8 mouse cellular contexts compared by ENCODE assay signal in the genomic region with DNA sequence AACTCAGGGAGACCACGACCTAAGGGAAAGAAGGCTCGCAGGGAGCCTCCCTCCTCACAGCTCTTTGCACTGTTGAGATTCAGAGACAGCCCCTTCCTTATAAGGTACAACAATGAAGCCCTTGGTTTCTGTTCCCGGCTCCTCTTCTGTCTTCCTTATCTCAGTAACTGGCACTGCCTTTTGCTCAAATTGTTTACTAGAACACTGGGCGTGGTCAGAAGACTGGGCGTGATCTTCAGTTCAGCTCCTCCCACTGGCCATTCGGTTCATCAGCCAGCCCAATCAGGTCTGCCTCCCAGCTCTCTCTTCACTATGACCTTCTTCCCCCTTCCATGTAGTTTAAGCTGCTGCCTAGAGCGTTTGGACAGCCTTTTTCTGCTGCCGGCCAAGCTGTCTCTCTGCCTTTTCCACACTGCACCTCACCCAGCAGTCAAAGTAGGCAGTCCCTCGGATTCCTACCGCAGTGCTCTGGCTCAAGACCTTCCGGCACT. TPM values are rescaled to one million over a fixed set of nuclear protein-coding genes. Genes with fewer than 3 reads are reported as not detected.
DNase-seq lines count a peak whose midpoint lies in the region; ATAC-seq and TF ChIP-seq lines count a peak whose summit lies in the region.

No protein-coding gene starts in this region.

- intact Hi-C loops in gastrocnemius, postnatal 36 days (cut with DNase I): loop anchor here (5.0 kb wide), 1 partner anchor 35 kb away; a partner anchor contains a TSS

- peak overlapping the region; percentile 30 for H3K27ac ChIP-seq in intestine, embryonic 14.5 days (ENCODE audit: low read depth)
- H3K27ac ChIP-seq in liver, postnatal 0 days (ENCODE audit: low read depth): peak overlapping the region; percentile 94
- no peak overlapping the region for H3K27ac ChIP-seq in neural tube, embryonic 11.5 days (ENCODE audit: low read depth, low read length)

- no peaks in the 10 kb centered on the region for H3K27me3 ChIP-seq in intestine, embryonic 14.5 days (replicated peaks; ENCODE audit: control insufficient read depth, insufficient read depth, low read length)
- H3K27me3 ChIP-seq in liver, postnatal 0 days (ENCODE audit: insufficient read depth, low read length): no peaks in the 10 kb centered on the region
- no peaks in the 10 kb centered on the region for H3K27me3 ChIP-seq in neural tube, embryonic 11.5 days (ENCODE audit: control insufficient read depth, insufficient read depth, low read length)

- peaks cover 11% of the 10 kb centered on the region for H3K4me1 ChIP-seq in intestine, embryonic 14.5 days (replicated peaks; ENCODE audit: control insufficient read depth, insufficient read depth, low read length)
- H3K4me1 ChIP-seq in liver, postnatal 0 days (ENCODE audit: insufficient read depth): peaks cover 31% of the 10 kb centered on the region
- H3K4me1 ChIP-seq in neural tube, embryonic 11.5 days (ENCODE audit: control insufficient read depth, insufficient read depth, low read length): peaks cover 4% of the 10 kb centered on the region; the same call in 1 of the 2 replicates

- peak; percentile 67 for TF ChIP-seq EP300 in liver, postnatal 0 days (IDR thresholded peaks at IDR 0.05; ENCODE audit: low read depth)

- H3K4me3 ChIP-seq in intestine, embryonic 14.5 days (ENCODE audit: low read depth, low read length): peak overlapping the region; percentile 6; the same call in 1 of the 2 replicates
- H3K4me3 ChIP-seq in liver, postnatal 0 days (ENCODE audit: low read depth, low read length): peak overlapping the region; percentile 59
- H3K4me3 ChIP-seq in neural tube, embryonic 11.5 days (ENCODE audit: low read depth, low read length): peak overlapping the region; percentile 16; the same call in 1 of the 2 replicates

- no peaks in the 10 kb centered on the region for H3K36me3 ChIP-seq in intestine, embryonic 14.5 days (ENCODE audit: control insufficient read depth, insufficient read depth, low read length)
- no peaks in the 10 kb centered on the region for H3K36me3 ChIP-seq in liver, postnatal 0 days (replicated peaks; ENCODE audit: insufficient read depth, low read length)
- H3K36me3 ChIP-seq in neural tube, embryonic 11.5 days (ENCODE audit: control insufficient read depth, insufficient read depth, low read length): no peaks in the 10 kb centered on the region

- peak overlapping the region; percentile 16 for H3K4me2 ChIP-seq in intestine, embryonic 14.5 days (ENCODE audit: low read length)
- H3K4me2 ChIP-seq in liver, postnatal 0 days (ENCODE audit: low read depth, low read length): peak overlapping the region; percentile 67
- H3K4me2 ChIP-seq in neural tube, embryonic 11.5 days (ENCODE audit: low read depth): peak overlapping the region; percentile 34

- peak; percentile 45 to 48 for DNase-seq in right cerebral cortex, postnatal 10 days (ENCODE audit: low spot score in 2 of 2)
- DNase-seq in right cerebral cortex, postnatal 25 days: no peak
- DNase-seq in cerebellum, adult 9-11 months: peak; percentile 56
- peak; percentile 75 to 76 for DNase-seq in gastrocnemius, postnatal 36 days
- DNase-seq in intestine, embryonic 14.5 days (ENCODE audit: low spot score): no peak
- DNase-seq in liver, postnatal 0 days: peak; percentile 91
- DNase-seq in neural tube, embryonic 11.5 days (ENCODE audit: low spot score): peak; percentile 63
- peak; percentile 81 for DNase-seq in thymus, postnatal 0 days (ENCODE audit: low spot score)

- ATAC-seq in intestine, embryonic 14.5 days (replicated peaks; ENCODE audit: low FRiP score, low TSS enrichment, low read depth): peak; percentile 46; the same call in 1 of the 2 replicates
- peak; percentile 77 for ATAC-seq in liver, postnatal 0 days
- 0 out of 2 replicates have a peak, but pooled peaks have one; percentile 45 for ATAC-seq in neural tube, embryonic 11.5 days (ENCODE audit: insufficient read depth, low FRiP score, low TSS enrichment)

- H3K9me3 ChIP-seq in intestine, embryonic 14.5 days (ENCODE audit: control insufficient read depth, low read length): no peaks in the 10 kb centered on the region
- H3K9me3 ChIP-seq in liver, postnatal 0 days (ENCODE audit: low read length): no peaks in the 10 kb centered on the region
- no peaks in the 10 kb centered on the region for H3K9me3 ChIP-seq in neural tube, embryonic 11.5 days (ENCODE audit: control insufficient read depth, low read length)

- peak; percentile 14 for TF ChIP-seq CTCF in liver, postnatal 0 days (IDR thresholded peaks at IDR 0.05; ENCODE audit: low read depth)

- H3K9ac ChIP-seq in intestine, embryonic 14.5 days (ENCODE audit: low read length): no peak overlapping the region
- peak overlapping the region; percentile 73 for H3K9ac ChIP-seq in liver, postnatal 0 days (replicated peaks)
- peak overlapping the region; percentile 38 for H3K9ac ChIP-seq in neural tube, embryonic 11.5 days (ENCODE audit: low read length)

- WGBS in intestine, embryonic 14.5 days: 14% methylated on average over 11 of the region's 11 CpGs
- 7% methylated on average over 11 of the region's 11 CpGs for WGBS in liver, postnatal 0 days (ENCODE audit: insufficient replicate concordance)
- 15% methylated on average over 11 of the region's 11 CpGs for WGBS in neural tube, embryonic 11.5 days

RNA-seq across cellular contexts. Expression of a gene that starts 19.3 kb away (rescaled TPM):
- 10 to 100 TPM; 47.4 to 49.0 TPM for total RNA-seq in gastrocnemius, postnatal 36 days (2021)
- 86.5 and 88.3 TPM in 2 replicates for polyA plus RNA-seq in intestine, embryonic 14.5 days (2014; fragmentation: Nextera tagmentation; extraction: Ambion mirVana)
- 48.1 and 49.9 TPM in 2 replicates for polyA plus RNA-seq in liver, postnatal 0 days (2015; fragmentation: Nextera tagmentation; extraction: Ambion mirVana)
- 78.7 and 82.7 TPM in 2 replicates for polyA plus RNA-seq in neural tube, embryonic 11.5 days (2014; fragmentation: Nextera tagmentation; extraction: Ambion mirVana)
- polyA plus RNA-seq in thymus, postnatal 0 days (2015; fragmentation: Nextera tagmentation; extraction: Ambion mirVana): 56.1 and 59.4 TPM in 2 replicates

RNA-seq across cellular contexts. Expression of a gene that starts 34.1 kb away (rescaled TPM):
- 10 to 100 TPM in 1 of 2 experiments, 1 to 10 TPM in 1; 4.8 to 11.0 TPM for total RNA-seq in gastrocnemius, postnatal 36 days (2021)
- 77.2 and 83.7 TPM in 2 replicates for polyA plus RNA-seq in intestine, embryonic 14.5 days (2014; fragmentation: Nextera tagmentation; extraction: Ambion mirVana)
- polyA plus RNA-seq in liver, postnatal 0 days (2015; fragmentation: Nextera tagmentation; extraction: Ambion mirVana): 78.3 and 79.2 TPM in 2 replicates
- polyA plus RNA-seq in neural tube, embryonic 11.5 days (2014; fragmentation: Nextera tagmentation; extraction: Ambion mirVana): 55.0 and 58.8 TPM in 2 replicates
- polyA plus RNA-seq in thymus, postnatal 0 days (2015; fragmentation: Nextera tagmentation; extraction: Ambion mirVana): 49.5 and 52.2 TPM in 2 replicates

Comparison
In these comparisons a context has a peak if more than half of its experiments do, and no peak if none do; other contexts are left out.
1. DNase-seq: peak in right cerebral cortex, postnatal 10 days (2 of 2), cerebellum, adult 9-11 months (single experiment), gastrocnemius, postnatal 36 days (2 of 2), liver, postnatal 0 days (single experiment), neural tube, embryonic 11.5 days (single experiment) and thymus, postnatal 0 days (single experiment); none in right cerebral cortex, postnatal 25 days (single experiment) and intestine, embryonic 14.5 days (single experiment).
2. H3K4me2 ChIP-seq: peak in every context shown above with its lines; median percentile 67 in liver, postnatal 0 days; 34 in neural tube, embryonic 11.5 days; 16 in intestine, embryonic 14.5 days.
3. H3K4me3 ChIP-seq: peak in every context shown above with its lines; median percentile 59 in liver, postnatal 0 days; 16 in neural tube, embryonic 11.5 days; 6 in intestine, embryonic 14.5 days.
4. Peak in every context shown above with its lines, with median percentiles within 50 percentile points of each other: ATAC-seq.